Mouse (Mus musculus) intestine, embryonic 15.5 days (tissue): ENCODE measurements around the gene Anxa11. TPM values are rescaled to one million over a fixed set of nuclear protein-coding genes. Genes with fewer than 3 reads are reported as not detected.
A peak's percentile ranks its signal among the peaks of the same experiment; 100 is the strongest.

Source experiments
- ATAC-seq: fragments of 200-750 bp; cut with Nextera tagmentation; 2 replicates; pipeline ENCODE4 v1.8.0; 2017; ENCODE audit warnings: moderate TSS enrichment, moderate library complexity
- H3K27ac ChIP-seq: fragments of 300-500 bp; sonication (generic); 2 replicates; pipeline ENCODE4 v1.5.1; 2015; ENCODE audit warnings: mild to moderate bottlenecking, inconsistent platforms
- H3K27me3 ChIP-seq: fragments of 300-500 bp; sonication (generic); replicated peaks from 2 replicates; pipeline ENCODE4 v1.6.1; 2015; ENCODE audit warnings: inconsistent platforms
- H3K36me3 ChIP-seq: fragments of 300-500 bp; sonication (generic); 2 replicates; pipeline ENCODE4 v1.6.1; 2015; ENCODE audit warnings: inconsistent platforms
- H3K4me1 ChIP-seq: fragments of 300-500 bp; sonication (generic); replicated peaks from 2 replicates; pipeline ENCODE4 v1.6.1; 2015; ENCODE audit warnings: inconsistent platforms
- H3K4me2 ChIP-seq: fragments of 300-500 bp; sonication (generic); replicated peaks from 2 replicates; pipeline ENCODE4 v1.6.1; 2015; ENCODE audit warnings: mild to moderate bottlenecking, inconsistent platforms
- H3K4me3 ChIP-seq: fragments of 300-500 bp; sonication (generic); replicated peaks from 2 replicates; pipeline ENCODE4 v1.5.1; 2015; ENCODE audit warnings: inconsistent platforms
- H3K9ac ChIP-seq: fragments of 300-500 bp; sonication (generic); 2 replicates; pipeline ENCODE4 v1.6.1; 2015; ENCODE audit warnings: inconsistent platforms
- H3K9me3 ChIP-seq: fragments of 300-500 bp; sonication (generic); 2 replicates; pipeline ENCODE4 v1.6.1; 2016; ENCODE audit warnings: inconsistent platforms
- WGBS: fragments of 180-500 bp; shearing (Covaris S2); methylation state at CpG from one replicate; pipeline ENCODE4 v1.1.7; 2015; 5-methylcytosine and 5-hydroxymethylcytosine counted together
- polyA plus RNA-seq: library from polyadenylated mRNA; unstranded; fragments of >200 nt; fragmentation: Nextera tagmentation; extraction: Ambion mirVana; gene quantifications from 2 replicates; pipeline ENCODE4 v1.2.1, GENCODE M21; 2015

The Anxa11 gene
- polyA plus RNA-seq, 1 experiment from 2014 or later = 72.2 TPM

- no peaks in the 10 kb centered on the region for H3K36me3 ChIP-seq
- H3K4me3 ChIP-seq = no peak overlapping the region
- no peak overlapping the region for H3K9ac ChIP-seq
- H3K4me2 ChIP-seq = no peak overlapping the region
- no peak overlapping the region for H3K27ac ChIP-seq
- no peak for ATAC-seq
- peaks cover 6% of the 10 kb centered on the region for H3K4me1 ChIP-seq
- H3K27me3 ChIP-seq = no peaks in the 10 kb centered on the region
- no peaks in the 10 kb centered on the region for H3K9me3 ChIP-seq
Observed at GRCm38 (mm10) chr14:25814140-25814539, 27.8 kb upstream of the Anxa11 start.

DNA sequence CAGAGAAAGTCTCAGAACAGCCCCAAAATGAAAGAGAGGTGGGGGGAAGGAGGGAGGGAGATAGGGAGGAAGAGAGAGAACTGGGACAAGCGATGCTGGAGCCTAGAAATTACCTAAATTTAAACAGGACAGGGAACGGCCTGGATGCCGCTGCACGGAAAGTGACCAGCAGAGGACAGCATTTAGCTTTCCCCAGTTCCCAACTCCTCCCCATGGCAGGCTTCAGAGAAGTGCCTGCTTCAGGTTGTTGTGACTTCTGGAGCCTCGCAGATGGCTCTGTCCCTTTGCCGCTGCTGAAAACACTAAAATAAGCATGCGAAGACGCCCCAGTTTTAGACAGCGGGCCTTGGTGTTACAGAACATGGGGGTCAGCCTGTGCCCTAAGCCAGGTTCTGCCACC, 25.5 kb upstream of the Anxa11 start:
- H3K36me3 ChIP-seq = no peaks in the 10 kb centered on the region
- 8% methylated on average over 9 of the region's 9 CpGs for WGBS

GRCm38 (mm10) chr14:25822584-25822983, 19.4 kb upstream of the Anxa11 start:
- no peak for ATAC-seq
- Histone ChIP-seq H3K27ac (no peak overlapping the region), H3K4me2 (no peak overlapping the region), H3K27me3 (no peaks in the 10 kb centered on the region), H3K9me3 (no peaks in the 10 kb centered on the region), H3K4me1 (peaks cover 12% of the 10 kb centered on the region), H3K9ac (no peak overlapping the region), H3K36me3 (no peaks in the 10 kb centered on the region), H3K4me3 (no peak overlapping the region)
- WGBS = 85% methylated on average over 1 of the region's 1 CpGs

More for the DNA sequence above, 25.5 kb upstream of the Anxa11 start:
- H3K27me3 ChIP-seq = no peaks in the 10 kb centered on the region
- no peaks in the 10 kb centered on the region for H3K9me3 ChIP-seq
- H3K4me2 ChIP-seq = 0 out of 2 replicates have a peak overlapping the region, but pooled peaks have one; percentile 22
- H3K27ac ChIP-seq = no peak overlapping the region
- peak; percentile 89 for ATAC-seq
- peaks cover 6% of the 10 kb centered on the region for H3K4me1 ChIP-seq
- H3K9ac ChIP-seq = no peak overlapping the region
- H3K4me3 ChIP-seq = no peak overlapping the region

- no peaks in the 10 kb centered on the region for H3K9me3 ChIP-seq
- H3K9ac ChIP-seq = no peak overlapping the region
- H3K36me3 ChIP-seq = no peaks in the 10 kb centered on the region
- H3K27ac ChIP-seq = no peak overlapping the region
- H3K4me1 ChIP-seq = peaks cover 12% of the 10 kb centered on the region
- 54% methylated on average over 5 of the region's 5 CpGs for WGBS
- no peak for ATAC-seq
- no peak overlapping the region for H3K4me2 ChIP-seq
- H3K27me3 ChIP-seq = no peaks in the 10 kb centered on the region
- no peak overlapping the region for H3K4me3 ChIP-seq
Observed at GRCm38 (mm10) chr14:25824995-25825394, 17.0 kb upstream of the Anxa11 start.

DNA sequence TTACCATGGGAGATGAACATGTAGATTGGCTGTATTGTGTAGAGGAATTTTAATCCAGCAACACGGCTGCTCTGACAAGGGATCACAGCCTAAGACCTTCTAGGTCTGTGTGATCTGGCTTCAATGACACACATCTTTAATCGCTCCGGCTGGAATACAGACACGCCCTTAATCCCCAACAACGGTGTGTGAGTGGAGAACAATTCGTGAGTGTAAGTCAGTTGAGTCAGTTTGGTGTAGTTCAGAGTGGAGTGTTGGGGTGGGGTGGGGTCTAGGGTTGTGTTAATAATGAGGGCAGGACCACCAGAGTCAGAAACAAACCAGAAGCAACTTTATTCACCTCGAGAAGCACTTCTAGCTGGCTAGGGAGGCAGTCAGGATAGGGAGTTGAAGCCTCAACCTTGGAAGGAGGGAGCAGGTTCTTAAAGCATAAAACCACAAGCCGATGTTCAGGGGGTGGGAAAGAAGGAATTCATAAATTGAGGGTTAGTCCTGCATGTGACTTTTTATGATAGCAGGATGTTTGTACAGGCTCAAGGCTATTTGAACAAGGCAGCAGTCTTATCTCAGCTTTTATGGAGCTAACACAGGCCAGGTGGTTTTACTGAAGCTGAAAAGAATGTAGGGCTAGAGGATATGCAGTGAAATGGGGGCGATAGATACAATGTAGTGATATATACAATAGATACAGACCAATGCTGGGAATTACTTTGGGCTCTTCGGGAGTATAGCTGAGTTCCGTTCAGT, 15.9 kb upstream of the Anxa11 start:
- H3K9me3 ChIP-seq = no peaks in the 10 kb centered on the region
- no peak overlapping the region for H3K9ac ChIP-seq
- ATAC-seq = peak; percentile 93
- H3K4me2 ChIP-seq = no peak overlapping the region
- no peaks in the 10 kb centered on the region for H3K27me3 ChIP-seq
- H3K36me3 ChIP-seq = no peaks in the 10 kb centered on the region
- WGBS = 52% methylated on average over 11 of the region's 11 CpGs
- H3K27ac ChIP-seq = peak overlapping the region; percentile 64
- peaks cover 12% of the 10 kb centered on the region for H3K4me1 ChIP-seq
- no peak overlapping the region for H3K4me3 ChIP-seq

DNA sequence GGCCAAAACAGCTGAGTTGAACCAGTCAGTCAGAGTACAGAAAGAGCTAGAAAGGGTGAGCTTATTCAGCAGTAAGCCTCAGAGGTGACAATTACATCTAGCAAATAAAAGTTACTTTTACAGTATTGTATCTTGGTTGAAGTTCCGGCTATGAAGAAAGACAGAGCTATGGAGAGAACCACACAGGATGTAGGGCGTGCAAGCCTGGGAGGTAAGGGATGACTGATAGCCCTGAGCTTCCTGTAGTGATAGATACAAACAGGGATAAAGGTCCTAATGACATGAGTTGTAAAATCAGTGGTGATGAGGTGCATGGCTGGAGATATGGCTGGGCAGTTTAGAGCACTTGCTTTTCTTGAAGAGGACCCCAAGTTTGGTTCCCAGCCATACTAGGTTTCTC, 15.1 kb upstream of the Anxa11 start:
- no peak overlapping the region for H3K9ac ChIP-seq
- H3K27me3 ChIP-seq = no peaks in the 10 kb centered on the region
- peaks cover 12% of the 10 kb centered on the region for H3K4me1 ChIP-seq
- H3K27ac ChIP-seq = peak overlapping the region; percentile 64
- 83% methylated on average over 2 of the region's 2 CpGs for WGBS
- H3K4me2 ChIP-seq = no peak overlapping the region
- no peaks in the 10 kb centered on the region for H3K9me3 ChIP-seq
- no peaks in the 10 kb centered on the region for H3K36me3 ChIP-seq
- no peak for ATAC-seq
- no peak overlapping the region for H3K4me3 ChIP-seq

DNA sequence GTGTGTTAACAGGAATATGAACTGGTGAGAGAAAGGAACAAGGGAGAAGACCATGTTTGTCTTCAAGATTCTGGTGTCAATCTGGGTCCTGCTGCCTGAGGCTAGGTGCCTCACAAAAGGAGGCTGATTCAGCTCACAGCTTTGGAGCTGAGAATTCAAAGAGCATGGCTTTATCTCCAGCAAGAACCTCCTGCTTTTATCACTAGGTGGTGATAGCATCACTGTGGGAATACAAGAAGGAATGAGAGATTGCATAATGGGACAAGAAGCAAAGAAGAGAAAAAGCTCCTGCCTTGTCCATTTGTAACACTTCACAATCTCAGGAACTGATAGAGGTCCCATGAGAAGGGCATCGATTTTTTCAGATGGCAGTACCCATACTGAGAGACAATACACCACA, 10.6 kb upstream of the Anxa11 start:
- 79% methylated on average over 1 of the region's 1 CpGs for WGBS
- H3K36me3 ChIP-seq = no peaks in the 10 kb centered on the region
- H3K27me3 ChIP-seq = no peaks in the 10 kb centered on the region
- H3K4me1 ChIP-seq = 0 out of 2 replicates have a peak, but pooled peaks cover 6% of the 10 kb centered on the region
- no peak overlapping the region for H3K9ac ChIP-seq
- ATAC-seq = no peak
- no peak overlapping the region for H3K4me3 ChIP-seq
- H3K9me3 ChIP-seq = no peaks in the 10 kb centered on the region
- no peak overlapping the region for H3K4me2 ChIP-seq
- H3K27ac ChIP-seq = no peak overlapping the region

DNA sequence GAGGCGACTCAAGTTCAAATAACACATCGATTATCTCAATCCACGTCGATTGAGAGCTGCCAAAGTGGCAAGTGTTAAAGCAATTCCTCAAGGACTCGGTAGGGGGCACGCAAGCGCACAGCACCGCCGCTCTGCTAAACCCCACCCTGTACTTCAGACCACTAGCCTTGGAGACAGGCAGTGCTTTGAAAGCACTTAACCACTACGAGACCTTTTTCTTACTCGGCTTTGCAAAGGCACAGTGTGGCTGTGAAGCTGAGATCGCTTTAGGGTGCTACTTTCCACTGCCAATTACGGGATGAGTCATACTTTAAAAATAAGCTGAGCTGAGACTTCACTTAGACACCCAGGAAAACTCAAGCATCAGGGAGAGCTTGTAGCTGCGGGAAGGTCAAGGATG, 9.7 kb upstream of the Anxa11 start:
- 9% methylated on average over 14 of the region's 14 CpGs for WGBS
- Histone ChIP-seq H3K4me1 (0 out of 2 replicates have a peak, but pooled peaks cover 6% of the 10 kb centered on the region), H3K36me3 (no peaks in the 10 kb centered on the region), H3K27me3 (no peaks in the 10 kb centered on the region), H3K9ac (no peak overlapping the region), H3K9me3 (no peaks in the 10 kb centered on the region), H3K4me3 (no peak overlapping the region), H3K27ac (no peak overlapping the region), H3K4me2 (peak overlapping the region; percentile 33; the same call in 1 of the 2 replicates)
- ATAC-seq = peak; percentile 70

GRCm38 (mm10) chr14:25838411-25838810, 3.5 kb upstream of the Anxa11 start:
- Histone ChIP-seq H3K9me3 (no peaks in the 10 kb centered on the region), H3K4me3 (no peak overlapping the region), H3K27ac (no peak overlapping the region), H3K36me3 (no peaks in the 10 kb centered on the region), H3K9ac (no peak overlapping the region), H3K4me1 (peaks cover 2% of the 10 kb centered on the region; the same call in 1 of the 2 replicates), H3K4me2 (no peak overlapping the region), H3K27me3 (no peaks in the 10 kb centered on the region)
- WGBS = 66% methylated on average over 8 of the region's 8 CpGs
- no peak for ATAC-seq

DNA sequence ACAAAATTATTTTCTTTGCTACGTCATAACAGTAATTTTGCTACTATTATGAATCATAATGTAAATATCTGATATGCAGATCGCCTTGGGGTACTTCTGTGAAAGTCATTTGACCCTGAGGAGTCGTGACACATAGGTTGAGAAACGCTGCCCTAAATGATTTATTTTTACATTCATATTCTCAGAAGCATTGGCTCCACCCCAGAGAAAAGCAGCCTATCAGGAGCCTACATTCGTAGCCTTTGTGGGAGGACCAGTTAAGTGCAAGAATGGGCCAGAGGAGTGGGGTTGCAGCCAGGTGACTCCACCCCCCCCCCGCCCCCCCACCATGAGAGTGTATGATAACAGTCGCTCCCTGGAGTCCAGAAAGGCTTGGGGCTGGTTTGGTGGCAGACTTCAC, 2.2 kb upstream of the Anxa11 start:
- Histone ChIP-seq H3K9me3 (no peaks in the 10 kb centered on the region), H3K4me2 (no peak overlapping the region), H3K4me3 (no peak overlapping the region), H3K27me3 (no peaks in the 10 kb centered on the region), H3K9ac (no peak overlapping the region), H3K27ac (no peak overlapping the region), H3K4me1 (peaks cover 6% of the 10 kb centered on the region; the same call in 1 of the 2 replicates), H3K36me3 (no peaks in the 10 kb centered on the region)
- no peak for ATAC-seq
- WGBS = 67% methylated on average over 7 of the region's 7 CpGs

- Histone ChIP-seq H3K27ac (no peak overlapping the region), H3K4me2 (no peak overlapping the region), H3K9me3 (no peaks in the 10 kb centered on the region), H3K36me3 (no peaks in the 10 kb centered on the region), H3K4me3 (no peak overlapping the region), H3K27me3 (no peaks in the 10 kb centered on the region), H3K9ac (no peak overlapping the region), H3K4me1 (peaks cover 6% of the 10 kb centered on the region; the same call in 1 of the 2 replicates)
- ATAC-seq = no peak
- WGBS = 36% methylated on average over 7 of the region's 7 CpGs
Observed at GRCm38 (mm10) chr14:25840961-25841360, 995 bp upstream of the Anxa11 start.

DNA sequence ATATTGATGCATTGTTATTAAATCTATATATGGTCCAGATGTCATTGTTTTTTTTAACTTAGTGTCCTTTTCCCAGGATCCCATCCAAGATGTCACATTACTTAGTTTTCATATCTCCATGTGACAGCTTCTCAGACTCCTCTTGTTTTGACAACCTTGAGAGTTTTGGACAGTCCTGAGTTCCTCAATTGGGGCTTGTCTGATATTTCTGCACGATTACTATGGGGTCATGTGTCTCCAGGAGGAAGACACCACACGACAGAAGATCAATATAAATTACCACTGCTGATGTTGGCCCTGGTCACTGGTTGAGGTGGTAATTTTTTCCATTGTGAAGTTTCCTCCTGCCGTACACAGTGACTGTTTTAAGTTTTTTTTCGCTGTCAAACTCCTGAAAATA, 377 bp upstream of the Anxa11 start:
- peak overlapping the region; percentile 90 for H3K4me2 ChIP-seq
- peak; percentile 1; the same call in 1 of the 2 replicates for ATAC-seq
- peaks cover 10% of the 10 kb centered on the region; the same call in 1 of the 2 replicates for H3K4me1 ChIP-seq
- no peaks in the 10 kb centered on the region for H3K27me3 ChIP-seq
- H3K36me3 ChIP-seq = no peaks in the 10 kb centered on the region
- H3K27ac ChIP-seq = no peak overlapping the region
- no peak overlapping the region for H3K9ac ChIP-seq
- H3K4me3 ChIP-seq = peak overlapping the region; percentile 75
- WGBS = under 1% methylated on average over 4 of the region's 4 CpGs
- no peaks in the 10 kb centered on the region for H3K9me3 ChIP-seq

- Histone ChIP-seq H3K9me3 (no peaks in the 10 kb centered on the region), H3K4me2 (peak overlapping the region; percentile 90), H3K27ac (peak overlapping the region; percentile 95), H3K36me3 (no peaks in the 10 kb centered on the region), H3K9ac (peak overlapping the region; percentile 76), H3K27me3 (no peaks in the 10 kb centered on the region), H3K4me1 (peaks cover 16% of the 10 kb centered on the region), H3K4me3 (peak overlapping the region; percentile 75)
- WGBS = 1% methylated on average over 12 of the region's 12 CpGs
- no peak for ATAC-seq
Observed at GRCm38 (mm10) chr14:25842688-25843003, 690 bp downstream of the Anxa11 start.
